Comparison of ENCODE assay signal across 21 mouse cellular contexts in genomic region chr4:104361345-104361744, GRCm38 (mm10).
"Had no signal": no experiment of that assay in that cellular context is flagged by ENCODE, and none has a peak within 500 bp of the region (broad histone marks: within the 10 kb centered on the region; RNA-seq: fewer than 3 reads in every experiment).

No protein-coding gene starts in this region.

- H3K4me2 ChIP-seq: forebrain, embryonic 15.5 days; heart, embryonic 12.5 days; hindbrain, embryonic 13.5 days; hindbrain, embryonic 15.5 days; limb, embryonic 12.5 days; liver, embryonic 11.5 days; liver, embryonic 13.5 days; liver, embryonic 15.5 days had no signal

- H3K4me3 ChIP-seq: forebrain, embryonic 15.5 days; heart, embryonic 10.5 days; heart, embryonic 12.5 days; hindbrain, embryonic 13.5 days; hindbrain, embryonic 15.5 days; layer of hippocampus, adult 2 months; left cerebral cortex, adult 2 months; limb, embryonic 10.5 days; limb, embryonic 12.5 days; liver, embryonic 13.5 days; liver, embryonic 15.5 days had no signal

- H3K27ac ChIP-seq: forebrain, embryonic 15.5 days; heart, embryonic 10.5 days; hindbrain, embryonic 13.5 days; hindbrain, embryonic 15.5 days; hindbrain, postnatal 0 days; kidney, postnatal 0 days; layer of hippocampus, adult 2 months; left cerebral cortex, adult 2 months; limb, embryonic 10.5 days; limb, embryonic 12.5 days; liver, embryonic 13.5 days; liver, embryonic 15.5 days had no signal

- H3K9me3 ChIP-seq: forebrain, embryonic 15.5 days; heart, embryonic 10.5 days; heart, embryonic 12.5 days; hindbrain, embryonic 13.5 days; hindbrain, embryonic 15.5 days; limb, embryonic 10.5 days; limb, embryonic 12.5 days; liver, embryonic 13.5 days; liver, embryonic 15.5 days had no signal

- H3K27me3 ChIP-seq: forebrain, embryonic 15.5 days had no signal

- H3K36me3 ChIP-seq: forebrain, embryonic 15.5 days; heart, embryonic 10.5 days; heart, embryonic 12.5 days; hindbrain, embryonic 13.5 days; hindbrain, embryonic 15.5 days; limb, embryonic 10.5 days; limb, embryonic 12.5 days; liver, embryonic 13.5 days; liver, embryonic 15.5 days had no signal

- ATAC-seq: forebrain, embryonic 15.5 days; forebrain, postnatal 0 days; hindbrain, postnatal 0 days had no signal

- H3K9ac ChIP-seq: forebrain, embryonic 15.5 days; forebrain, postnatal 0 days; heart, embryonic 12.5 days; hindbrain, embryonic 13.5 days; hindbrain, embryonic 15.5 days; limb, embryonic 12.5 days; liver, embryonic 13.5 days; liver, embryonic 15.5 days had no signal

- H3K4me1 ChIP-seq: heart, embryonic 10.5 days; heart, embryonic 12.5 days; liver, embryonic 13.5 days; liver, embryonic 15.5 days had no signal

- DNase-seq: forebrain, postnatal 0 days; gastrocnemius, postnatal 14 days; gastrocnemius, postnatal 36 days; heart, adult 18-20 months; heart, postnatal 14 days; heart, postnatal 36 days; liver; liver, embryonic 13.5 days had no signal
